Mouse (Mus musculus) embryo, embryonic 10 days (tissue): ENCODE results near the gene Map1lc3b.
A peak's percentile ranks its signal among the peaks of the same experiment; 100 is the strongest.
"Not testable (repeated sequence)": the region's sequence is repeated elsewhere in the genome, so short reads cannot be mapped to it uniquely, and the experiment has no call there.

Experiments
- DNase-seq: peaks from one replicate; pipeline ENCODE4 v3.0.0-alpha.2; 2015; ENCODE audit warnings: low spot score

Map1lc3b gene

GRCm38 (mm10) chr8:121572121-121572520 lies 18.0 kb upstream of the Map1lc3b start:
- DNase-seq: no peak

DNA sequence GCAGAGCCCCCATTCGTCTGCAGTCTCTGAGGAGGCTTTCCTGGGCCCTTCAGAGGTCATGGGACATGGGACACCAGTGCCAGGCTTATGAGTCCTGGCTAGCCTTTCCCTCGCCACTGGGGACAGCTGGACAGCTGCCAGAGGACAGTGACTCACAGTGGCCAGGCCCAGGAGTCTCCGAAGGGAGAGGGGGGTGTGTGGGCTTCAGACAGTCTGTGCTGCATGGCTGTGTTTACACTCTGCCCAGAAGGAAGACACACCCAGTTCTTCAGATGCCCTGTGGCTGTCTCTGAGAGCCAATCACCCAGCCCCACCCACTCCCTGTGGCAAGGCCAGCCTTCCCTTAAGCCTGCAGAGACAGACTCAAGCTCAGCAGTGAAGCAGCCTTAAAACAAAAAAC lies 16.9 kb upstream of the Map1lc3b start:
- DNase-seq: no peak

- no peak for DNase-seq
Measured at GRCm38 (mm10) chr8:121575661-121576060, 14.5 kb upstream of the Map1lc3b start.

DNA sequence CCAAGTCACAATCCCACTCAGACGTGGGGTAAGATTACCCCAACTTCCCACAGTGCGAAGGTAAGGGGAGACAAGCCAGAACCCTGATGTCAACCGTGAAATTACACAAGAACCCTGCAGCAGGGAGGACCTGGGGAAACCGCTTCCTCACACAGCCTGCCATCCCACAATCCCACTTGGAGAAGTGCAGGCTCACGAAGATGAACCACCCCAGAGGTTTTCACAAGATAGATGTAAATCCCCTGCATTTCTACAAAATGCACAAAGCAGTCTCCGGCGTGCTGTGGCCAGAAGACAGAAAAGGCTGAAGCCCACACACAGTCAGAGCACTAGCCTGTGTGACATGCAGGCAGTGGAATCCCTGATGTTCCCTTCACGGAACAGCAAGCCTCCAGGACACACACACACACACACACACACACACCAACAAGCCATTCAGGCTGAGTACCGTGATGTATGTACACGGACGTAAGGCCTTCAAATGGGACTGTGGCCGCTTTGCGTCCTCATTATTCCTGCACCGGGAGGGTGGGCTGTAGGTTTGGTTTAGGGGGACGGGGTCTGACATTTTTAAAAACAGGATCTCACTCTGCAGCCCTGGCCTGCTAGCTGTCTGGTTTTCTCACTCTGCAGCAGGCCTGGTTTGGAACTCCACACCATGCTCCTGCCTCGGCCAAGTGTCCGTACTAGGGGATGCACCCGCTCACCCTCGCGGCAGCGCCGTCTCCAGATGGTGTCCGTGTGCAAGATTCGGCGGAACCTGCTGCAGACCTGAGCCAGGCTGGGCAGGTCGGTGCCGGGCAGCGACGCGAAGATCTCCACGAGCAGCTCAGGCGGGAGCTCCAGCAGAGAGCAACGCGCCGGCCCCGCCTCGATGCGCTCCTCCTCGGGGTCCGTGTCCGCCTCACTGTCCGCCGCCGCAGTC lies 12.1 kb upstream of the Map1lc3b start:
- DNase-seq: no peak

GRCm38 (mm10) chr8:121578676-121579451 lies 11.3 kb upstream of the Map1lc3b start, which contains the start of gene Fbxo31:
Fbxo31 (minus strand) TSS chr8:121578806.
- peak; percentile 95 for DNase-seq

- DNase-seq: no peak
Measured at GRCm38 (mm10) chr8:121580465-121580864, 9.7 kb upstream of the Map1lc3b start.

DNA sequence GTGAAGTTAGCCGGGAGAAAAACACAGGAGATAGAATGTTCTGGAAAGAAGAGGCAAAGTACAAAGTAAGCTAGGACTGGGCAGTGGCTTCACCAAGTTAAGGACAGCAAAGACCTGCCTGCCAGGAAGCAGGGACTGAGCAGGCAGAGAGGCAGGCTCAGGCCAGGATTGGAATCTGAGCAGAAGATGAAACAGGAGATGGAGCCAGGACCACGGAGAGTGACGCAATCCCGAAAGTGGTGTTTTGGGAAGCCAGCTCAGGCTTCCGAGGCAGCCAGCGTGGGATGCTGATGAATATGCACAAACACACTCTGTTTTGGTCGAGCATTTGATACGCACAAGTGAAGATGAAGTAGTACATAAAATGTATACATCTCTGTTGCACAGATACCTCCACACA lies 6.5 kb upstream of the Map1lc3b start:
- no peak for DNase-seq

GRCm38 (mm10) chr8:121584730-121585129 lies 5.4 kb upstream of the Map1lc3b start:
- no peak for DNase-seq

DNA sequence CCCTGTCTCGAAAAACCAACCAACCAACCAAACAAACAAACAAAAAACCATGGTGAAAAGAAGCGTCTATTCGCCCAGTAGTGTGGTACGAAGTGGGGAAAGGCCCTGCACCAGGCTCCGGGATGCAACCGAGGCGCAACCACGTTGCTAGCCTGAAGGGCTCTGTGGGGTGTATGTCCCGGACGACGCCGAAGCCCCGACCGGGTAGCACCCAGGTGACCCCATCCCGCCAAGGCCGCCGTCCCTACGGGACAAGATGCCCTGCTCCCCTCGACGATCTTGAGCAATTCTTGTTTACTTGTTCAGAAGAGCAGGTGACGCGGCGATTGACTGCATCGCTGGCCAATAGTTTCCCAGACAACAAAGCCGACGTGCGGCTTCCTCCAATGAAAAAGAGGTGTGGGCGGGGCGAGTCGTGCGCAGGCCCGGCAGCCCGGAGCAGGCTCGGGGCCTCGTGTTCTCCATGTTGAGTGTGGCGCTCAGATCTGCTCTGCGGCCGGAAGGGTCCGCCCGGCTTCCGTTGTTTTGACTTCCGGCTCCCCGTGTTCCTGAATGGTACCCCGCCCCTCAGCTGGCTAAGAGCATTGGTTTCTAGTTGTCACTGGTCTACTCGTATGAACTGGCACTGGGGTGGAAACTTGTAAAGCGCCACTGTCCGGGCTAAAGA lies 4.9 kb upstream of the Map1lc3b start:
- DNase-seq: peak; percentile 99

DNA sequence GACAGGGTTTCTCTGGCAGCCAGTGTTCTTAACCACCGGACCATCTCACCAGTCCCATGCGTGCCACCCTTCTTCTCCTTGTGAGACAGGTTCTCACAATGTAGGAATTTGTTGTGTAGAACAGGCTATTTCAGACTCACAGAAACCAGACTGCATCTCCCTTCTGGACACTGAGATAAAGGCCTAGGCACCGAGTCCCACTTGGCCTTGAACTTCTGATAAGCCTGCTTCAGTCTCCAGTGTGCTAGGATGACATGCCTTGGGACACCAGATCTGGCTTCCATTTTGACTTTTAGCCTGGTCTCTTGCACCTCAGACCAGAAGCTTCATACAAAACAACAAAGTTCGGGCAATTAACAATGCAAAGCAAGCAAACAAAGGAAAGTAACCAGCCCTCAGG lies 1.4 kb upstream of the Map1lc3b start:
- no peak for DNase-seq

DNA sequence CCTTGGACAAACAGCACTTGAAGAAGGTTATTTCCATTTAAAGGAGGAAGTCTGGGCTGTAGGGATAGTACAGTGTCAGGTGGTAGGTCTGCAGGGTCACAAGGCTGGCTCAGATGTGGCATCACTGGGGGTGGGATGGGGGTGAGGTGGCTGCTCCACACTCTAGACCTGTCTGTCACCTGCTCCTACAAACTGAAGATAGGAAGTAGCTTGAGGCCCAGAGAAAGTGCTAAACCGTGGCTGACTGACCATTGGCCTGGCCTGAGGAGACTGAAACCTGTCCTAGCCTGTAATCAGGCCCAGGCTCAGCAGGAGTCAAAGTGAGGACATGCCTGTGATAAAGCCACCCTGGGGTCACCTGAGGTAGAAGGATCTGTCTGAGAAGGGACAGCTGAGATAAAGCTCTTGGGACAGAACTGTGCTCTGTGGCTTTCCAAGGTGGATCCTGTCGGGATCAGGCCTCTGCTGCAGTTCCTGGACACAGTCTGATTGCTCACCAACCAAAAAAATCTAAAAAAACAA lies 895 bp upstream of the Map1lc3b start:
- DNase-seq: no peak

GRCm38 (mm10) chr8:121591178-121592066 lies 1.3 kb downstream of the Map1lc3b start:
- peak; percentile 60 for DNase-seq

DNA sequence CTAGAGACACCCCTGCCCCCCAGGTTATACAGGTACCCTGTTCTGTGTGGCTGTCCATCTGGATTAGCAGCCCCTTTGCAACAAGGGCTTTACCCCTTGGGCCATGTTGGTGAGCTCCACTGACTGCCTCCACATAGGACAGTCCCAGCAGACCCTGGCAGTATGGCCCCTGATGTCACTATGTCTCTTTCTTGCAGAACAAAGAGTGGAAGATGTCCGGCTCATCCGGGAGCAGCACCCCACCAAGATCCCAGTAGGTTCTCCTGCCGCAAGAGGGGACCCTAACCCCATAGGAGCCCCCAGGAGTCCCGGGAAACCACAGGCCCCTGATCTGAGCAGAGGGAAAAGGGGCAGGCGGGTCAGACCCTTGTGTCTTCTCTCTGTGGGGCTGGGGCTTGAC lies 3.1 kb downstream of the Map1lc3b start:
- no peak for DNase-seq

GRCm38 (mm10) chr8:121593983-121594382 lies 3.8 kb downstream of the Map1lc3b start:
- DNase-seq: no peak

DNA sequence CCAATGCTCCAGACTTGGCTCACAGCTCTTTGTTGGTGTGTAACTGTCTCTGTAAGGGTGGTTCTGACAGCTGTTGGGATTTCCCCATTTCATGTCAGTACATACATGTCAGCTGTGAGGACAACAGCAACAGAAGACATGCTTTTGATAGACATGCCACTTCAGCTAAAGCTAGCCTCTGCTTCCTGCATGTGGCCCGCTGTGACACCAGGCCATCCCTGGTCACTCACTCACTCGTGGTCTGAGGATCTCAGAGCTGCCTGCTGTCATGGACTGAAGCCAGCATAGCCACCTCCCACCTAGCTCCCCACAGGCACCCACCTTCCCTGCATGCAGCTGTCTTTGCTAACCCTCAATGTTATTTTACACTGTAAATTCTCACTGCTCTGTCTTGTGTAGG lies 7.3 kb downstream of the Map1lc3b start:
- DNase-seq: not testable (repeated sequence)

DNA sequence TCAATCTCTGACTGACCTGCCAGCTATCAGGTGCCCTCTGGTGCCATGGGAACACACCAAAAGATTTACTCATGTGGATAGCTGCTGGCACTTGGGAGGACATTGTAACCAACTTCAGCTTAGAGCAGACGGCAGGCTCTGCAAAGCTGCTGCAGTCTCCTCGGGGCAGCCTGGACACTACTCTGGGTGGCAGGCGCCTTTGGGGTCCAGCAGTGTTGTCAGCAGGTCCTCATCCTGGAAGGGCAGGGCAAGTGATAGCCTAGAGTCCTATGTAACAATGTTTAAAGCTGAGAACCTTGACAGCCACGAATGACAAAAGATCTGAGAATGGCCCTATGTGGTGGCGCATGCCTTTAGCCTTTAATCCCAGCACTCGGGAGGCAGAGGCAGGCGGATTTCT lies 8.0 kb downstream of the Map1lc3b start:
- DNase-seq: no peak

DNA sequence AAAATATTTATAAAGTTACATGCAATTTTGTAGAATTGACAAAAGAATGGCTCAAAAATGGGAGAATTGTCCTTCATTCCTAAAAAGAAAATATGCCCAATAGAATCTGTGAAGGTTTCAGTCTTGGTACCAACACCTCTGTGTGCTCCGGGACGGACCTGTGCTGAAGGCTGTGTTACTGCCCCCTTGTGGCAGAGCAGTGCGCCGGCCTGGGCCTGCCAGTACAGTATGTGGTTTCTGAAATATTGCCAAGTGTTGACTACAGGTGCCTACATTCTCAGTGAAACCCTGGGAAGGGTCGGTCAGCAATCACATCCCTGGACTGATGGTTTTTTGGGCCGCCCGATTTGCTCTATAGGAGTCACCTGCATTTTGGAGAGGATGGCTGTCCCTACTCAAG lies 8.7 kb downstream of the Map1lc3b start:
- DNase-seq: peak; percentile 86

- DNase-seq: no peak
Measured at GRCm38 (mm10) chr8:121599842-121600241, 9.7 kb downstream of the Map1lc3b start.

DNA sequence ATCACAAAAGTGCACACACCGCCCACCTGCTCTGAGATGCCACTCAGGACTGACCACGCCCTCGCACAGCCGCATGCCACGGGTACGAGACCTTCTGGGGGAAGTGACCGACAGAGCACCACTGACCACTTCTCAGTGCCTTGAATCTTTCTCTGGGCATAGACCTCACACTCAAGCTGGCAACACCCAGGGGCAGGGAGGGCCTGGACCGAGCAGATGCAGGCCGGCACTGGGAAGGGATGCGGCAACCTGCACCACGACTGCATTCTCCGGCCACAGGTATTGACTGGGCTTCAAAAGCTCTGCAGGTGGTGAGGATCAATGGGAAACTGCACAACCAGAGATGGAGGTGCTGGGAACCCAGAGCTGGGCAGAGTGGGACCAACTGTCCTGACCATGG lies 12.2 kb downstream of the Map1lc3b start:
- DNase-seq: no peak

- DNase-seq: peak; percentile 85
Measured at GRCm38 (mm10) chr8:121602860-121603259, 12.7 kb downstream of the Map1lc3b start.

- DNase-seq: no peak
Measured at GRCm38 (mm10) chr8:121603801-121604200, 13.6 kb downstream of the Map1lc3b start.
